Mouse (Mus musculus) spleen, adult 18-20 months (tissue): ENCODE results near the gene Ikzf3.

Experiments
- DNase-seq, 2 experiments: peaks; one replicate each; pipeline ENCODE4 v3.0.0; 2022; ENCODE audit warnings: mixed read lengths in 2 of 2

Ikzf3 gene

GRCm38 (mm10) chr11:98563921-98564414 is 18.1 kb upstream of the Ikzf3 start:
- no peak for DNase-seq

GRCm38 (mm10) chr11:98563025-98563424 is 17.2 kb upstream of the Ikzf3 start:
- no peak for DNase-seq

- no peak for DNase-seq
These were observed 15.1 kb upstream of the Ikzf3 start for GRCm38 (mm10) chr11:98560942-98561341.

GRCm38 (mm10) chr11:98555124-98555700 is 9.4 kb upstream of the Ikzf3 start:
- DNase-seq = no peak

- DNase-seq = no peak
These were observed 8.1 kb upstream of the Ikzf3 start for GRCm38 (mm10) chr11:98553966-98554365.

- DNase-seq = peak; percentile 92 to 95
These were observed 5.4 kb upstream of the Ikzf3 start, which contains the start of gene Zpbp2 for GRCm38 (mm10) chr11:98550975-98551828. Gene Zpbp2, plus strand, starts transcription at chr11:98551097.

- peak; percentile 45 to 50 for DNase-seq
These were observed 4.6 kb upstream of the Ikzf3 start for GRCm38 (mm10) chr11:98550311-98550974.

- DNase-seq = no peak
These were observed 3.5 kb upstream of the Ikzf3 start for GRCm38 (mm10) chr11:98549363-98549762.

GRCm38 (mm10) chr11:98547308-98547693 is 1.5 kb upstream of the Ikzf3 start:
- no peak for DNase-seq

- peak in 1 of 2 experiments; percentile 17 for DNase-seq
These were observed 887 bp upstream of the Ikzf3 start for GRCm38 (mm10) chr11:98546529-98547307.

GRCm38 (mm10) chr11:98544890-98545677 is 747 bp downstream of the Ikzf3 start:
- peak; percentile 16 to 32 for DNase-seq

GRCm38 (mm10) chr11:98543414-98543813 is 2.4 kb downstream of the Ikzf3 start:
- no peak for DNase-seq

GRCm38 (mm10) chr11:98542553-98542952 is 3.3 kb downstream of the Ikzf3 start:
- DNase-seq = no peak

GRCm38 (mm10) chr11:98540319-98540718 is 5.5 kb downstream of the Ikzf3 start:
- peak in 1 of 2 experiments; percentile 34 for DNase-seq

- DNase-seq = no peak
These were observed 8.3 kb downstream of the Ikzf3 start for GRCm38 (mm10) chr11:98537480-98538034.

GRCm38 (mm10) chr11:98526824-98527461 is 18.9 kb downstream of the Ikzf3 start:
- DNase-seq = no peak

GRCm38 (mm10) chr11:98525140-98525539 is 20.7 kb downstream of the Ikzf3 start:
- no peak for DNase-seq

GRCm38 (mm10) chr11:98520468-98520867 is 25.4 kb downstream of the Ikzf3 start:
- DNase-seq = no peak

GRCm38 (mm10) chr11:98513356-98513936 is 32.4 kb downstream of the Ikzf3 start:
- DNase-seq = no peak

GRCm38 (mm10) chr11:98512881-98513280 is 33.0 kb downstream of the Ikzf3 start:
- no peak for DNase-seq

- no peak for DNase-seq
These were observed 35.7 kb downstream of the Ikzf3 start for GRCm38 (mm10) chr11:98510125-98510524.
